Mouse (Mus musculus) B cell, adult 67 days (primary cell): Measurements from ENCODE around the gene Prelp. TPM values are rescaled to one million over a fixed set of nuclear protein-coding genes. Genes with fewer than 3 reads are reported as not detected.

ENCODE experiments used
- total RNA-seq, 2 experiments: library from RNA; stranded (reverse); gene quantifications; 4 replicates each; pipeline ENCODE4 v1.2.4; 2023

Gene Prelp
- total RNA-seq: not detected

DNA sequence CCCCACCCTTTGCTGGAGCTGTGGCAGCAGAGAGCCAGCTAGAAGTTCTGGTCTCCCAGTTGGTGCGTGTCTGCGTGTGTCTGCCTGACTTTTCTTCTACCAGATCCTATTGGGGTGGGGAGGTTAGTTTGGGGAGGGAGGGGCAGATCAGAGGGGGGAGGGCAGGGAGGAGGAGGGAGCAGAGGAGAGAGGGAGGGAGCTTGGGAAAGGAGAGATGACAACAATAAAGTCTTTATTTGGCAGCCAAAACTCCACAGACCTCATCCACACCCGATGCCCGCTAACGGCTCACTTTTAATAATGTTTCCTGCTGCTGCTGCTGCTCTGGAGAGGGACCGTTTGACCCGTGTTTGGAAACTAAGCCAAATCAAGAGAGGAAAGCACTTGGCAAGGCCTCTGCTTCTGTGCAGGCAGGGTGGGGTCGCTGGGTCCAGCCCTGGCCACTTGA is at the start of gene Prelp:
Gene Prelp, minus strand, starts transcription at position 111 of the 448 bp plus-strand sequence.

DNA sequence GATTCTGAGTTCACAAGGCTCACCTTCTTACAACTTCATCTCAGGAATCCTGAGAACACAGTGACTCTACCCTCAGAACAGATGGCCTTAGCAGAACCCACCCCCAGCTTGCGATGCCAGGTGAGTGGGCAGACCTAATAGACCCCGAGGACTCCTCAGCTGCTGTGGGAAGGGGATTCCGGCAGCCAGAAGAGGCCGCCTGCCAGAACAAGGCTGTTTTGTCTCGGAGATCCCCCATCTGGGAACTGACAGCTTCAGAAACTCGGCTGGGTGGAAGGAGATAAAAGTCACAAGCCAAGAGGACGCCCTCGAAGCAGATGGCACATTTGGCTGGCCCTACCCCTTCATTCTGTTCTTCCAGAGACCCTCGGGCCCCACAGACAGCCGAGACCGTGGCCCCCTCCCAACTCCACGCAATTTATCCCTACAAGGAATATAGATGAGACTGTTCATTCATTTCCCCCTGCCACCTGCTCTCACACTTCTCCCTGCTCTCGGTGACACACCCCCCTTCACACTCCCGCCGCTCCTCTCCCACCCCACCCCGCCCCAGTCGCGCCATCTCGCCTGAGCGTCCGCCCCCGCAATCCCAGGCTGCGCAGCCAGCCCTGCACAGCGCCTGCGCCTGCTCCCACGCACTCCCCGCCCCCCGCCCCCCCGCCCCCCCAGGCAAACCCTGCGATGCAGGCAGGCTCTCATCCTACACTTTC is 13.1 kb downstream of the Prelp start, which contains the start of gene Optc:
Gene Optc, minus strand, starts transcription at position 51 of the 710 bp plus-strand sequence.

Other genes starting within 250 kb of the Prelp start
- 100 to 1,000 TPM; 194 to 204 TPM for gene Lax1, start 231.3 kb downstream of the Prelp start, total RNA-seq
- under 1 TPM; 0.12 to 0.84 TPM for gene Atp2b4, start 120.4 kb downstream of the Prelp start, total RNA-seq
- gene Optc, start 13.4 kb downstream of the Prelp start, total RNA-seq: not detected
- not detected for gene Fmod, start 115.8 kb upstream of the Prelp start, total RNA-seq
- gene Btg2, start 157.7 kb upstream of the Prelp start, total RNA-seq: 100 to 1,000 TPM; 238 to 281 TPM
- gene Chit1, start 189.8 kb upstream of the Prelp start, total RNA-seq: not detected